Mouse (Mus musculus) gastrocnemius, adult 2 months (tissue): ENCODE measurements around the gene Mon1b. TPM values are rescaled to one million over a fixed set of nuclear protein-coding genes. Genes with fewer than 3 reads are reported as not detected.

ENCODE experiments used
- DNase-seq: peaks from one replicate; pipeline ENCODE4 v3.0.0; 2022
- H3K27ac ChIP-seq: fragments of 200-600 bp; 2 replicates; pipeline ENCODE4 v1.8.1; 2022; ENCODE audit warnings: mild to moderate bottlenecking
- H3K4me3 ChIP-seq: fragments of 200-600 bp; 2 replicates; pipeline ENCODE4 v1.8.1; 2022; ENCODE audit warnings: mild to moderate bottlenecking, moderate library complexity
- CTCF ChIP-seq: fragments of 200-600 bp; IDR thresholded peaks from 2 replicates; pipeline ENCODE4 v1.8.1; 2022; ENCODE audit warnings: antibody characterized with exemption, mild to moderate bottlenecking, moderate library complexity
- intact Hi-C: fragments of 180-260 bp; cut with DNase I; formaldehyde crosslinking; loops from one replicate; pipeline ENCODE4 v1.15.1; 2025
- long read RNA-seq, 2 experiments: library from polyadenylated mRNA; stranded (forward); transcript quantifications; one replicate each; pipeline ENCODE4 v2.0.0; 2021
- total RNA-seq, 2 experiments: library from RNA; stranded (reverse); gene quantifications; 2 replicates each; pipeline ENCODE4 v1.2.3; 2021

The Mon1b gene
- 1 to 10 TPM; 3.0 to 3.7 TPM for total RNA-seq
- long read RNA-seq, experiment 1, partial matches to known transcripts: 1 of 1 reads
- long read RNA-seq, experiment 1, other reads (novel, unspliced or antisense): 0 of 1 reads
- long read RNA-seq, experiment 2: 0 reads

GRCm38 (mm10) chr8:113634670-113635591, at the start of gene Mon1b:
Gene Mon1b, plus strand, starts transcription at chr8:113635587.
- TF ChIP-seq CTCF: no peak
- intact Hi-C loops: no loop called here
- Histone ChIP-seq H3K4me3 (peak within 1 kb of the TSS; percentile 91), H3K27ac (peak within 1 kb of the TSS; percentile 97)
- peak; percentile 96 for DNase-seq

GRCm38 (mm10) chr8:113598401-113598800, 37.0 kb upstream of the Mon1b start:
- no peak overlapping the region for H3K4me3 ChIP-seq
- intact Hi-C loops: no loop called here

GRCm38 (mm10) chr8:113632634-113633033, 2.8 kb upstream of the Mon1b start:
- DNase-seq: no peak
- intact Hi-C loops: no loop called here
- H3K27ac ChIP-seq: no peak overlapping the region
- H3K4me3 ChIP-seq: no peak overlapping the region
- peak; percentile 69 for TF ChIP-seq CTCF

More at GRCm38 (mm10) chr8:113598401-113598800, 37.0 kb upstream of the Mon1b start:
- no peak for TF ChIP-seq CTCF
- DNase-seq: no peak
- H3K27ac ChIP-seq: no peak overlapping the region

- Histone ChIP-seq H3K27ac (peak overlapping the region; percentile 97), H3K4me3 (peak overlapping the region; percentile 91)
- no peak for DNase-seq
- intact Hi-C loops: no loop called here
- no peak for TF ChIP-seq CTCF
These were observed 1.2 kb upstream of the Mon1b start for GRCm38 (mm10) chr8:113634161-113634560.

GRCm38 (mm10) chr8:113635592-113636279, 349 bp downstream of the Mon1b start:
- intact Hi-C loops: no loop called here
- H3K4me3 ChIP-seq: peak overlapping the region; percentile 91
- TF ChIP-seq CTCF: no peak
- peak; percentile 93 for DNase-seq
- H3K27ac ChIP-seq: peak overlapping the region; percentile 97

GRCm38 (mm10) chr8:113636280-113636628, 867 bp downstream of the Mon1b start:
- Histone ChIP-seq H3K27ac (peak overlapping the region; percentile 97), H3K4me3 (peak overlapping the region; percentile 91)
- TF ChIP-seq CTCF: no peak
- no peak for DNase-seq
- intact Hi-C loops: no loop called here

GRCm38 (mm10) chr8:113640357-113640756, 5.0 kb downstream of the Mon1b start:
- no peak for TF ChIP-seq CTCF
- intact Hi-C loops: loop anchor here (5.0 kb wide), 1 partner anchor 1598 kb away; no protein-coding TSS in a partner anchor
- Histone ChIP-seq H3K27ac (no peak overlapping the region), H3K4me3 (no peak overlapping the region)
- no peak for DNase-seq

- H3K27ac ChIP-seq: no peak within 1 kb of the TSS
- H3K4me3 ChIP-seq: no peak within 1 kb of the TSS
- intact Hi-C loops: loop anchor here (5.0 kb wide), 1 partner anchor 1601 kb away; no protein-coding TSS in a partner anchor
These were observed 7.5 kb downstream of the Mon1b start, which contains the start of gene Syce1l for GRCm38 (mm10) chr8:113642926-113643325. Gene Syce1l, plus strand, starts transcription at chr8:113643213.

GRCm38 (mm10) chr8:113643479-113644210, 8.3 kb downstream of the Mon1b start:
- DNase-seq: no peak
- intact Hi-C loops: loop anchor here (5.0 kb wide), 1 partner anchor 1601 kb away; no protein-coding TSS in a partner anchor
- no peak overlapping the region for H3K4me3 ChIP-seq
- no peak for TF ChIP-seq CTCF
- no peak overlapping the region for H3K27ac ChIP-seq

More at GRCm38 (mm10) chr8:113642926-113643325, 7.5 kb downstream of the Mon1b start, which contains the start of gene Syce1l:
- TF ChIP-seq CTCF: no peak
- DNase-seq: no peak

- no peak for DNase-seq
- no peak for TF ChIP-seq CTCF
- H3K4me3 ChIP-seq: no peak overlapping the region
- no peak overlapping the region for H3K27ac ChIP-seq
- intact Hi-C loops: no loop called here
These were observed 9.8 kb downstream of the Mon1b start for GRCm38 (mm10) chr8:113645220-113645619.

GRCm38 (mm10) chr8:113652450-113652849, 17.1 kb downstream of the Mon1b start:
- no peak overlapping the region for H3K4me3 ChIP-seq
- no peak for TF ChIP-seq CTCF
- no peak for DNase-seq

GRCm38 (mm10) chr8:113653151-113653550, 17.8 kb downstream of the Mon1b start:
- no peak for DNase-seq
- Histone ChIP-seq H3K27ac (no peak overlapping the region), H3K4me3 (no peak overlapping the region)
- intact Hi-C loops: no loop called here
- no peak for TF ChIP-seq CTCF

More at GRCm38 (mm10) chr8:113652450-113652849, 17.1 kb downstream of the Mon1b start:
- no peak overlapping the region for H3K27ac ChIP-seq
- intact Hi-C loops: no loop called here
